Mouse (Mus musculus) cerebellum, adult 2 months (tissue): Measurements from ENCODE around the gene Adcy9. TPM values are rescaled to one million over a fixed set of nuclear protein-coding genes. Genes with fewer than 3 reads are reported as not detected.

ENCODE experiments used
- DNase-seq, 2 experiments: peaks; one replicate each; pipeline ENCODE4 v3.0.0; 2021
- H3K27ac ChIP-seq: fragments of 200-500 bp; 2 replicates; pipeline ENCODE4 v1.5.1; 2012; ENCODE audit warnings: low read length, control low read depth, inconsistent platforms; ENCODE audit not compliant: insufficient read depth
- H3K27me3 ChIP-seq: fragments of 200-500 bp; 2 replicates; pipeline ENCODE4 v1.6.1; 2012; ENCODE audit warnings: inconsistent platforms, mild to moderate bottlenecking, low read length, moderate library complexity; ENCODE audit not compliant: control insufficient read depth, insufficient read depth
- H3K4me1 ChIP-seq: fragments of 200-500 bp; 2 replicates; pipeline ENCODE4 v1.6.1; 2011; ENCODE audit warnings: low read length; ENCODE audit not compliant: control insufficient read depth, insufficient read depth
- H3K4me3 ChIP-seq: fragments of 200-500 bp; replicated peaks from 2 replicates; pipeline ENCODE3; 2011; ENCODE audit warnings: mild to moderate bottlenecking, low read depth, low read length, control low read depth; ENCODE audit not compliant: insufficient read depth
- CTCF ChIP-seq: fragments of 200-500 bp; IDR thresholded peaks from 2 replicates; pipeline ENCODE4 v1.5.1; 2011; ENCODE audit warnings: low read depth, mild to moderate bottlenecking, control low read depth, low read length, moderate library complexity, borderline replicate concordance; ENCODE audit not compliant: insufficient read depth
- POLR2A ChIP-seq: fragments of 200-500 bp; IDR thresholded peaks from 2 replicates; pipeline ENCODE4 v1.6.1; 2011; ENCODE audit warnings: low read length, control low read depth, borderline replicate concordance; ENCODE audit not compliant: insufficient read depth
- WGBS: fragments of 180-500 bp; shearing (Covaris S2); methylation state at CpG from one replicate; pipeline ENCODE4 v1.1.7; 2018; 5-methylcytosine and 5-hydroxymethylcytosine counted together
- polyA plus RNA-seq: library from polyadenylated mRNA; depleted of rRNA; stranded (reverse); fragments of >200 nt; gene quantifications from 2 replicates; pipeline ENCODE4 v1.2.3, GENCODE M21; 2012

Gene Adcy9
- polyA plus RNA-seq, 1 experiment = 23.7 TPM

GRCm38 (mm10) chr16:4417455-4417854 is 2.8 kb downstream of the Adcy9 start:
- Histone ChIP-seq H3K27ac (no peak overlapping the region), H3K4me1 (peaks cover 32% of the 10 kb centered on the region), H3K4me3 (peak overlapping the region; percentile 65), H3K27me3 (no peaks in the 10 kb centered on the region)
- no peak for DNase-seq
- 31% methylated on average over 7 of the region's 7 CpGs for WGBS
- TF ChIP-seq CTCF = no peak
- no peak for TF ChIP-seq POLR2A

DNA sequence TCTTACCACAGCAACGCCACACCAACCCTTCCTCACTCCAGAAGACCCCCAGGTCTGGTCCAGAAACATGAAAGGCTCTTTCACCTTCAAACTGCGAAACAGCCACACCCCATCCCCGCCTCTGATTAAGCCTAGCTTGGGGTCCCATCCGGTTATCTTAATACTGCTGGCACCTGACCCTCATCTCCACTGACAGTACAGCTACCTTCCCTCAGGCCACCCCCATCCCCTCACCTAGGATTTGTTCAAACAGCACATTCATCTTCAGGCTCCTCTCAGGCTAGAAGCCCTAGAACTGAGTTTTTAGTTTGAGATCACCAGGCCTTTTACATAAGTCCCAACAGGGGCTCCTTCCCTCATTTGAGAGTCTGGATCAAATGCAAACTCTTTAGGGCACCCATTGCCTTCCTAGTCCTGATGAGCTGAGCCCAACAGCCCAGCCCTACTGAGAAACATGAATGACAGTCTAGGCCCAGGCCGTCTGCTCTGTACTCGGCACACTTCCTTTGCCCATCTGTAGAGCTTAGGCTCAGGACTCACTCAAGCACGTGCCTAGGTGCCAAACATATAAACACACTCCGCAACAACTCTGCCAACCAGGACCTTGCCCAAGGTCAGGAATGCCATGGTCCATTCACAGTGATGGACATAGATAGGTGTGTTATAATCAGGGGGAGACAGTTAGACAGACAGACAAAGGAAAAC is 5.3 kb downstream of the Adcy9 start:
- Histone ChIP-seq H3K4me3 (peak overlapping the region; percentile 53), H3K27me3 (no peaks in the 10 kb centered on the region), H3K4me1 (peaks cover 43% of the 10 kb centered on the region), H3K27ac (no peak overlapping the region)
- DNase-seq = peak in 1 of 2 experiments; percentile 44
- 38% methylated on average over 8 of the region's 8 CpGs for WGBS
- no peak for TF ChIP-seq POLR2A
- TF ChIP-seq CTCF = no peak

DNA sequence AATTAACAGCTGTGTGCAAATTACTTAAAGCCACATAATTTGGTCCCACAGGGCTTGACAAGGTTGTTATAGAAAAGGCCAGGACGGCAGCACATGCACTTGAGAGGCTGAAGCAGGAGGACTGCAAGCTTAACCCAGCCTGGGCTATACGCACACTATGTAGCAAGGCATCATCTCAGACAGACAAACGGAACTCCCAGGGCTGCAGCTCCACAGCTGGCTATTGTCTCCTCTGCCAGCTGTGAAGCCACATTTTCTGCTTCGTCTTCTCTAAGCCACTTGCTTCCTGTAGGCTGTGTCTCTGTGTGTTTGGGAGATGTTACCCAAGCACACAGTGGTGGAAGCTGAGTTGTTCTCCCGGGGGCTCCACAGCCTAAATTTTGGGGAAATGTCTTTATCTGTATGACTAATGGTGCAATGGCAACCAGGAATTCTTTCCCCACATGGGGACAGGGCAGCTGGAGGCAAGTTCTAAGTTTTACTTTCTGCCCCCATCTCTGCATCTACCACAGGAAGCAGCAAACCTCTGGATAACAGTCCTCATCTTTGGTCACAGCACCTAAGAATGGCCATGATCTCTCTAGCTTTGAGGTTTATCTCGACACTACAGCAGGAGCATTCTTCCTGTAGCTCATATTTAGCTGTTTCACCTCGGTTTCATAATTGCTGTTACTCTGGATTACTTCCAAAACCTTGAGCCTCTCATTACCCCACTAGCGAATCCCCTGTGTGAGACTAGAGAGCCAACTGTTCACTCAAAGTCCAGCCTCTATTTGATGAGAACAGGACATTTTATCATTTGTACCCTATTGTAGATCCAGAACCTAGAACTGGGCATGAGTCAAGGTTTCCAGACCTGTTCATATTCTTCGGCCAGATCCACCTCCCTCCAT is 6.1 kb downstream of the Adcy9 start:
- WGBS = 46% methylated on average over 9 of the region's 9 CpGs
- H3K27ac ChIP-seq = no peak overlapping the region
- H3K27me3 ChIP-seq = no peaks in the 10 kb centered on the region
- H3K4me1 ChIP-seq = peaks cover 44% of the 10 kb centered on the region
- peak overlapping the region; percentile 53 for H3K4me3 ChIP-seq
- TF ChIP-seq POLR2A (no peak), CTCF (no peak)
- DNase-seq = no peak

GRCm38 (mm10) chr16:4413301-4413700 is 7.0 kb downstream of the Adcy9 start:
- H3K4me3 ChIP-seq = peak overlapping the region; percentile 8
- H3K27ac ChIP-seq = no peak overlapping the region

DNA sequence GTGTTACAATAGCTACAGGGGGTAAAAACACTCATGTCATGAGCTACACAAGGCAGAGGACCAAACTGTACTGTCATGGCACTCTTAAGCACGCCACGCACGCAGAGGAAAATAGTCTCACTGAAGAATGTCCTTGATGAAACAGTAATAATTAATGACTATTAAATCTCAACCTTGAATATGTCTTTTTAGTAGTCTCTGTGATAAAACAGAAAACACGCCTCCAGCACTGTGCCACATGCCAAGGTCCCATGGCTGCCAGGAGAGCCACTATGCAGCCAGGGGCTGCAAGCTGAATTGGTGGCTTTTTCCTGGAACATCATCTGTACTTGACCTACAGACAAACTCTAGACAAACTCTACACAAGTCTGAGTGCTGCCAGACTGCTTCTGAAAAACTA is 8.0 kb downstream of the Adcy9 start:
- TF ChIP-seq CTCF = no peak
- no peak for TF ChIP-seq POLR2A
- H3K4me1 ChIP-seq = peaks cover 38% of the 10 kb centered on the region
- 82% methylated on average over 4 of the region's 4 CpGs for WGBS
- no peak overlapping the region for H3K27ac ChIP-seq
- H3K27me3 ChIP-seq = no peaks in the 10 kb centered on the region
- no peak for DNase-seq
- no peak overlapping the region for H3K4me3 ChIP-seq

More at GRCm38 (mm10) chr16:4413301-4413700, 7.0 kb downstream of the Adcy9 start:
- H3K27me3 ChIP-seq = no peaks in the 10 kb centered on the region
- peaks cover 42% of the 10 kb centered on the region for H3K4me1 ChIP-seq
- 39% methylated on average over 14 of the region's 14 CpGs for WGBS
- TF ChIP-seq POLR2A (no peak), CTCF (no peak)
- DNase-seq = no peak

- 35% methylated on average over 2 of the region's 2 CpGs for WGBS
- Histone ChIP-seq H3K4me3 (no peak overlapping the region), H3K4me1 (peaks cover 38% of the 10 kb centered on the region), H3K27ac (no peak overlapping the region), H3K27me3 (no peaks in the 10 kb centered on the region)
- no peak for DNase-seq
- TF ChIP-seq CTCF (no peak), POLR2A (no peak)
Measured at GRCm38 (mm10) chr16:4411296-4411695, 9.0 kb downstream of the Adcy9 start.

- Histone ChIP-seq H3K27me3 (no peaks in the 10 kb centered on the region), H3K27ac (no peak overlapping the region), H3K4me3 (no peak overlapping the region), H3K4me1 (peaks cover 25% of the 10 kb centered on the region)
- no peak for TF ChIP-seq CTCF
- TF ChIP-seq POLR2A = no peak
- DNase-seq = no peak
- WGBS = 83% methylated on average over 2 of the region's 2 CpGs
Measured at GRCm38 (mm10) chr16:4407536-4407935, 12.8 kb downstream of the Adcy9 start.
